Mouse (Mus musculus): ENCODE results near the gene Prdm1.

DNA sequence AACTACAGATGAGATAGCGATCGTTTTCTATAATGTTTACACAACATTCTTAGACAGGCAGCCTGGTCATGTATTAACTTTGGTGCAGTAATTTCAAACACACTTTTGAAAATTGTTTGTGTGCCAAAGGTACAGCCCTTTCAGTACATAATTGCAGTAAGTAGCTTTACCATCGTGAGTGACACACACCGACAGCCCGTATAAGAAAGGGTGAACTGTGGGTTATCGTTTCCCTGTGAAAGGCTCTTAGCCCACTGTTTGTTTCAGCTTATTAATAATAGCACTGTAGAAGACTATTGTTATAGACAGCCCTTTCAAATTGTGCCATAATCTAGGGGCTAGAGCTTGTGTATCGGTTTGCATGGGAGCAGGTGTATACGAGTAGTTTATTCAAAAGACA is 51.1 kb downstream of the Prdm1 start:
- TF ChIP-seq MAFK (IDR thresholded peaks at IDR 0.05; ENCODE audit: insufficient read depth, low read depth, low read length), result no peak
- TF ChIP-seq CHD2 (IDR thresholded peaks at IDR 0.05; ENCODE audit: low read depth, low read length), result no peak
- TF ChIP-seq ZC3H11A (IDR thresholded peaks at IDR 0.05; ENCODE audit: borderline replicate concordance, low read depth, low read length), result no peak
- TF ChIP-seq HCFC1 (IDR thresholded peaks at IDR 0.05; ENCODE audit: borderline replicate concordance, insufficient read depth, low read length), result no peak
